Mouse (Mus musculus): ENCODE results near the gene 4933400A11Rik. TPM values are rescaled to one million over a fixed set of nuclear protein-coding genes. Genes with fewer than 3 reads are reported as not detected.

4933400A11Rik gene
- total RNA-seq, 2 experiments from 2014 or later, result not detected

Other genes with a start within 250 kb of the 4933400A11Rik start
- 10 to 100 TPM; 29.1 to 47.2 TPM for gene Mid1, start 94.4 kb downstream of the 4933400A11Rik start, total RNA-seq (2021)
- gene Gm21887, start 230.0 kb upstream of the 4933400A11Rik start, total RNA-seq (2021), result 100 to 1,000 TPM; 291 to 417 TPM

Data from left cerebral cortex, postnatal 4 days (tissue).